In genomic region chr10:122962651-122963050, GRCm38 (mm10) we compare ENCODE assay signal across 16 mouse cellular contexts.
"Had no signal": no experiment of that assay in that cellular context is flagged by ENCODE, and none has a peak within 500 bp of the region (broad histone marks: within the 10 kb centered on the region; RNA-seq: fewer than 3 reads in every experiment).

No protein-coding gene starts in this region.

- H3K4me3 ChIP-seq: layer of hippocampus, adult 2 months; left cerebral cortex, adult 2 months; liver, embryonic 13.5 days had no signal

- H3K27me3 ChIP-seq: midbrain, embryonic 13.5 days; neural tube, embryonic 13.5 days; stomach, embryonic 15.5 days had no signal

- H3K9ac ChIP-seq: liver, embryonic 13.5 days; stomach, embryonic 15.5 days had no signal

- H3K27ac ChIP-seq: left cerebral cortex, adult 2 months; liver, embryonic 13.5 days; stomach, embryonic 15.5 days had no signal

- H3K36me3 ChIP-seq: liver, embryonic 13.5 days; midbrain, embryonic 13.5 days; neural tube, embryonic 13.5 days; stomach, embryonic 15.5 days had no signal

- H3K9me3 ChIP-seq: liver, embryonic 13.5 days; midbrain, embryonic 13.5 days; neural tube, embryonic 13.5 days; stomach, embryonic 15.5 days had no signal

- DNase-seq: kidney, adult 2 months; kidney, postnatal 25 days; layer of hippocampus, adult 9-11 months; layer of hippocampus, postnatal 36 days; liver, embryonic 13.5 days; lung, adult 2 months; lung, postnatal 14 days; right cerebral cortex, postnatal 25 days; spleen, adult 18-20 months; thymus, postnatal 25 days had no signal

- ATAC-seq: intestine, postnatal 0 days had no signal
